Comparison of ENCODE assay signal across 17 mouse cellular contexts in the genomic region with DNA sequence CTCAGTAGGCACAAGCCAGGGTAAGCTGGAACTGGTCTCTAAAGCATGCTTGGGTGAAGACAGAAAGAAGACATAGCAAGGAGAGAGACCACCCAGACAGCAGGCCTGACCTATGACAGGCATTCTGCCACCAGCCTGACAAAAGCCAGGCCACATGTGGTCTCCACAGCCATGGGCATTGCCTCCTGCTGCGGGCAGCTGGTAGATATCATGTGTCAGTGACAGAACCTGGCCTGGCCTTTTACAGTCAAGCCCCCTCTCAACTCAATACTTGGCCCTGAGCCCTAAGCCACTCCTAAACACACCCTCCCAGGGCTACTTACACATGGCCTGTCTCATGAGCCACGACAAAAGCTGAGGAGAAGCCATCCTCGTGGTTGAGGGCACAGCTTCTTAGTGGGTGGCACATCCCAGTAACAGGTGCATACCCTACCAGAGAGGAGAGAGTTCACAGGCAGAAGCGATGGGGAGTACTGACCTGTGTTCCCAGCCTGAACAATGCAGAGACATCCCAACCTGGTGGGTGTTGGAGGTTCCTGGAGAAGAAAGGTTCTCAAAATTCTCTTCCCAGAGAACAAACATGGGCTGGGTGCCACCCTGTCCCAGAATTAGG. TPM values are rescaled to one million over a fixed set of nuclear protein-coding genes. Genes with fewer than 3 reads are reported as not detected.
DNase-seq lines count a peak whose midpoint lies in the region; ATAC-seq and TF ChIP-seq lines count a peak whose summit lies in the region.
"Had no signal": no experiment of that assay in that cellular context is flagged by ENCODE, and none has a peak within 500 bp of the region (broad histone marks: within the 10 kb centered on the region; RNA-seq: fewer than 3 reads in every experiment).

No protein-coding gene starts in this region.

- H3K27me3 ChIP-seq in heart, embryonic 15.5 days: no peaks in the 10 kb centered on the region
- no peaks in the 10 kb centered on the region for H3K27me3 ChIP-seq in heart, adult 2 months (ENCODE audit: control insufficient read depth, insufficient read depth, low read length)
- H3K27me3 ChIP-seq in kidney, embryonic 16.5 days (ENCODE audit: insufficient read depth, low read length): no peaks in the 10 kb centered on the region
- H3K27me3 ChIP-seq in embryonic facial prominence, embryonic 10.5 days (replicated peaks; ENCODE audit: low read depth, poor library complexity, severe bottlenecking): no peaks in the 10 kb centered on the region
- no peaks in the 10 kb centered on the region for H3K27me3 ChIP-seq in limb, embryonic 14.5 days (ENCODE audit: control insufficient read depth, insufficient read depth, low read length)
- H3K27me3 ChIP-seq: Patski had no signal

- H3K79me2 ChIP-seq in heart, adult 2 months (replicated peaks; ENCODE audit: control insufficient read depth, insufficient read depth, low read length): no peaks in the 10 kb centered on the region

- no peak for DNase-seq in heart, adult 2 months
- no peak for DNase-seq in kidney, postnatal 10 days
- DNase-seq in embryonic facial prominence, embryonic 10.5 days (ENCODE audit: low spot score): peak; percentile 56
- DNase-seq in limb, embryonic 14.5 days (ENCODE audit: low spot score): peak; percentile 43
- no peak for DNase-seq in yolk sac, embryonic 10.5 days (ENCODE audit: low spot score)
- DNase-seq: cerebellum, adult 8-10 months; forebrain, postnatal 0 days; gastrocnemius, postnatal 10 days; liver, embryonic 13.5 days; right cerebral cortex, postnatal 25 days; thymus, postnatal 36 days had no signal

- ATAC-seq in heart, embryonic 15.5 days (replicated peaks; ENCODE audit: insufficient number of reproducible peaks, insufficient read depth, low FRiP score, low read depth): peak; percentile 85
- 0 out of 2 replicates have a peak, but pooled peaks have one; percentile 40 for ATAC-seq in kidney, embryonic 16.5 days (ENCODE audit: low FRiP score, low TSS enrichment)
- ATAC-seq in limb, embryonic 14.5 days (ENCODE audit: low FRiP score, low read depth): peak; percentile 70
- ATAC-seq: CD4-positive, CD25-positive, alpha-beta regulatory T cell, adult 4 months; forebrain, postnatal 0 days; inflammation-experienced regulatory T-cells, adult 6 months; Patski had no signal

- TF ChIP-seq CTCF in heart, adult 2 months (IDR thresholded peaks at IDR 0.05): no peak

- H3K9ac ChIP-seq in heart, embryonic 15.5 days: no peak overlapping the region
- H3K9ac ChIP-seq in heart, adult 2 months (ENCODE audit: low read depth, low read length): no peak overlapping the region
- no peak overlapping the region for H3K9ac ChIP-seq in kidney, embryonic 16.5 days (replicated peaks; ENCODE audit: low read length)
- H3K9ac ChIP-seq in limb, embryonic 14.5 days (ENCODE audit: low read depth, low read length, severe bottlenecking): no peak overlapping the region
- H3K9ac ChIP-seq: forebrain, postnatal 0 days; liver, embryonic 13.5 days had no signal

- no peak for TF ChIP-seq EP300 in heart, adult 2 months (IDR thresholded peaks at IDR 0.05; ENCODE audit: insufficient read depth, low read depth, low read length)

- 30% methylated on average over 4 of the region's 4 CpGs for WGBS in heart, embryonic 15.5 days
- 31% methylated on average over 4 of the region's 4 CpGs for WGBS in heart, adult 2 months
- 30% methylated on average over 4 of the region's 4 CpGs for WGBS in kidney, embryonic 16.5 days
- WGBS in embryonic facial prominence, embryonic 10.5 days: 69% methylated on average over 4 of the region's 4 CpGs
- 49% methylated on average over 4 of the region's 4 CpGs for WGBS in limb, embryonic 14.5 days

- no peak overlapping the region for H3K4me2 ChIP-seq in heart, embryonic 15.5 days
- H3K4me2 ChIP-seq in kidney, embryonic 16.5 days (replicated peaks; ENCODE audit: low read depth, low read length): no peak overlapping the region
- H3K4me2 ChIP-seq in limb, embryonic 14.5 days (replicated peaks; ENCODE audit: low read depth, low read length, severe bottlenecking): no peak overlapping the region
- H3K4me2 ChIP-seq: liver, embryonic 13.5 days had no signal

- peak overlapping the region; percentile 47; the same call in 1 of the 2 replicates for H3K27ac ChIP-seq in heart, embryonic 15.5 days
- H3K27ac ChIP-seq in heart, adult 2 months: no peak overlapping the region
- H3K27ac ChIP-seq in kidney, embryonic 16.5 days (ENCODE audit: low read length): no peak overlapping the region
- H3K27ac ChIP-seq in embryonic facial prominence, embryonic 10.5 days (replicated peaks): no peak overlapping the region
- H3K27ac ChIP-seq in limb, embryonic 14.5 days (replicated peaks; ENCODE audit: low read depth, low read length): no peak overlapping the region
- H3K27ac ChIP-seq: left cerebral cortex, adult 2 months; liver, embryonic 13.5 days had no signal

- TF ChIP-seq POLR2A in heart, adult 2 months (IDR thresholded peaks at IDR 0.05; ENCODE audit: insufficient read depth, low read depth, low read length): no peak
- no peak for TF ChIP-seq POLR2A in limb, embryonic 14.5 days (IDR thresholded peaks at IDR 0.05; ENCODE audit: borderline replicate concordance, extremely low read depth, insufficient read depth, insufficient read length)

- no peaks in the 10 kb centered on the region for H3K9me3 ChIP-seq in heart, embryonic 15.5 days (replicated peaks)
- no peaks in the 10 kb centered on the region for H3K9me3 ChIP-seq in kidney, embryonic 16.5 days (ENCODE audit: low read length)
- no peaks in the 10 kb centered on the region for H3K9me3 ChIP-seq in embryonic facial prominence, embryonic 10.5 days
- H3K9me3 ChIP-seq in limb, embryonic 14.5 days (ENCODE audit: control insufficient read depth, low read length): no peaks in the 10 kb centered on the region
- H3K9me3 ChIP-seq: liver, embryonic 13.5 days had no signal

- H3K4me1 ChIP-seq in heart, embryonic 15.5 days (replicated peaks): peaks cover 12% of the 10 kb centered on the region
- H3K4me1 ChIP-seq in heart, adult 2 months (ENCODE audit: control insufficient read depth, insufficient read depth, low read length): no peaks in the 10 kb centered on the region
- H3K4me1 ChIP-seq in kidney, embryonic 16.5 days (ENCODE audit: insufficient read depth, low read length): no peaks in the 10 kb centered on the region
- H3K4me1 ChIP-seq in embryonic facial prominence, embryonic 10.5 days: peaks cover 7% of the 10 kb centered on the region; the same call in 1 of the 2 replicates
- H3K4me1 ChIP-seq in limb, embryonic 14.5 days (ENCODE audit: control insufficient read depth, insufficient read depth, low read length): no peaks in the 10 kb centered on the region
- H3K4me1 ChIP-seq: liver, embryonic 13.5 days had no signal

- H3K36me3 ChIP-seq in heart, embryonic 15.5 days: no peaks in the 10 kb centered on the region
- no peaks in the 10 kb centered on the region for H3K36me3 ChIP-seq in heart, adult 2 months (ENCODE audit: control insufficient read depth, insufficient read depth, low read length)
- no peaks in the 10 kb centered on the region for H3K36me3 ChIP-seq in kidney, embryonic 16.5 days (ENCODE audit: insufficient read depth, low read length)
- no peaks in the 10 kb centered on the region for H3K36me3 ChIP-seq in embryonic facial prominence, embryonic 10.5 days (replicated peaks)
- H3K36me3 ChIP-seq in limb, embryonic 14.5 days (ENCODE audit: control insufficient read depth, insufficient read depth, low read length): no peaks in the 10 kb centered on the region
- H3K36me3 ChIP-seq: liver, embryonic 13.5 days had no signal

- H3K4me3 ChIP-seq in heart, embryonic 15.5 days: no peak overlapping the region
- H3K4me3 ChIP-seq in heart, adult 2 months: no peak overlapping the region
- no peak overlapping the region for H3K4me3 ChIP-seq in kidney, embryonic 16.5 days (ENCODE audit: low read length)
- H3K4me3 ChIP-seq in embryonic facial prominence, embryonic 10.5 days: no peak overlapping the region
- no peak overlapping the region for H3K4me3 ChIP-seq in limb, embryonic 14.5 days (replicated peaks; ENCODE audit: low read length)
- H3K4me3 ChIP-seq: left cerebral cortex, adult 2 months; liver, embryonic 13.5 days had no signal

- intact Hi-C loops in heart, adult 2 months (cut with DNase I): no loop called here

RNA-seq across cellular contexts. Expression of a gene that starts 46.3 kb away (rescaled TPM):
- 1.4 and 2.3 TPM in 2 replicates for polyA plus RNA-seq in heart, embryonic 15.5 days (2015; fragmentation: Nextera tagmentation; extraction: Ambion mirVana)
- total RNA-seq in heart, adult 2 months (2021): 1 to 10 TPM in 1 of 2 experiments, under 1 TPM in 1; 0.91 to 1.6 TPM
- 1.2 and 1.3 TPM in 2 replicates for polyA plus RNA-seq in heart, adult 2 months (2012; rRNA removed)
- 1.6 and 2.0 TPM in 2 replicates for polyA plus RNA-seq in kidney, embryonic 16.5 days (2015; fragmentation: Nextera tagmentation; extraction: Ambion mirVana)
- 0.40 and 0.42 TPM in 2 replicates for polyA plus RNA-seq in embryonic facial prominence, embryonic 10.5 days (2016; fragmentation: Nextera tagmentation; extraction: Ambion mirVana)
- polyA plus RNA-seq in limb, embryonic 14.5 days (2012; rRNA removed): 11.1 and 13.7 TPM in 2 replicates
- 3.5 and 5.1 TPM in 2 replicates for polyA plus RNA-seq in limb, embryonic 14.5 days (2014; fragmentation: Nextera tagmentation; extraction: Ambion mirVana)
- polyA plus RNA-seq: inflammation-experienced regulatory T-cells, adult 6 months had no signal

RNA-seq across cellular contexts. Expression of a gene that starts 55.1 kb away (rescaled TPM):
- polyA plus RNA-seq in heart, embryonic 15.5 days (2015; fragmentation: Nextera tagmentation; extraction: Ambion mirVana): 4.3 and 41.6 TPM in 2 replicates
- total RNA-seq in heart, adult 2 months (2021): not detected
- 0.32 and 0.45 TPM in 2 replicates for polyA plus RNA-seq in heart, adult 2 months (2012; rRNA removed)
- 0.24 TPM in 1 of 2 replicates, not detected in the other for polyA plus RNA-seq in kidney, embryonic 16.5 days (2015; fragmentation: Nextera tagmentation; extraction: Ambion mirVana)
- polyA plus RNA-seq in embryonic facial prominence, embryonic 10.5 days (2016; fragmentation: Nextera tagmentation; extraction: Ambion mirVana): 0.15 and 0.36 TPM in 2 replicates
- polyA plus RNA-seq in limb, embryonic 14.5 days (2012; rRNA removed): 0.13 and 0.22 TPM in 2 replicates
- 0.19 TPM in 1 of 2 replicates, not detected in the other for polyA plus RNA-seq in limb, embryonic 14.5 days (2014; fragmentation: Nextera tagmentation; extraction: Ambion mirVana)
- total RNA-seq: gastrocnemius, postnatal 10 days had no signal
- polyA plus RNA-seq: CD4-positive, CD25-positive, alpha-beta regulatory T cell, adult 4 months; inflammation-experienced regulatory T-cells, adult 6 months; liver, embryonic 13.5 days; Patski had no signal

Comparison
In these comparisons a context has a peak if more than half of its experiments do, and no peak if none do; other contexts are left out.
1. DNase-seq: peak in embryonic facial prominence, embryonic 10.5 days (single experiment) and limb, embryonic 14.5 days (single experiment); none in heart, adult 2 months (0 of 2), kidney, postnatal 10 days (single experiment) and yolk sac, embryonic 10.5 days (single experiment).
2. Peak in every context shown above with its lines, with median percentiles within 50 percentile points of each other: ATAC-seq.